Mouse (Mus musculus) brain, embryonic 14.5 days (tissue): ENCODE measurements around the gene Prss41.

ENCODE experiments used
- CTCF ChIP-seq: fragments of 200-500 bp; IDR thresholded peaks from 2 replicates; pipeline ENCODE4 v1.5.1; 2012; ENCODE audit warnings: inconsistent platforms, mild to moderate bottlenecking, moderate library complexity, borderline replicate concordance; ENCODE audit not compliant: insufficient read depth, insufficient read length; ENCODE audit errors: extremely low read depth
- POLR2A ChIP-seq: fragments of 200-500 bp; IDR thresholded peaks from 2 replicates; pipeline ENCODE4 v1.6.1; 2012; ENCODE audit warnings: mild to moderate bottlenecking, inconsistent platforms, borderline replicate concordance; ENCODE audit not compliant: poor library complexity, insufficient read depth, insufficient read length, severe bottlenecking; ENCODE audit errors: extremely low read depth

DNA sequence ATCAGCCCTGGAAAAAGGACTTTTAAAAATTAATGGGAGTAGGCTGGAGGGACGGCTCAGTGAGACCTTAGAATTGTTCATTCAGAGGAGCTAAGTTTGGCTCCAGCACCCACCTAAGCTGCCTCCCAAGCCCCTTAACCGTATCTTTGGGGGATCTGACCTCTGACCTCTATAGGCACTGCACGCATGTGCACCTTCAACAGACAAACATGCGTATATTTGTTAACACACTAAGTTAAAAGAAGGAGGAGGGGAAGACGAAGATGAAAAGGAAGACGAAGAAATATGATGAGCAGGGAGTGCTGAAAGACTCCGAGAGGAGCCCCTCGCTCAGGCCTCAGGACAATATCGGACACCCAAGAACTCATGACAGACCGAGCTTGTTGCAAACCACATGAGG is 42.3 kb downstream of the Prss41 start:
- TF ChIP-seq POLR2A (no peak), CTCF (no peak)
